Mouse (Mus musculus) CH12.LX (cell line): ENCODE results near the gene Tlr2.

Source experiments
- CTCF ChIP-seq, 2 experiments: IDR thresholded peaks in 1 of 2; conservative IDR thresholded peaks in 1 of 2; 2 replicates each; pipeline ENCODE4 v1.5.1; 2011 to 2012; ENCODE audit warnings: low read depth in 2 of 2, low read length in 2 of 2, improper control_type of control experiment in 1 of 2, inconsistent platforms in 1 of 2, mild to moderate bottlenecking in 1 of 2, moderate library complexity in 1 of 2
- E2F4 ChIP-seq: IDR thresholded peaks from 2 replicates; pipeline ENCODE4 v1.6.1; 2011; ENCODE audit warnings: low read depth, low read length, improper control_type of control experiment; ENCODE audit not compliant: insufficient replicate concordance
- GABPA ChIP-seq: IDR thresholded peaks from 2 replicates; pipeline ENCODE4 v1.6.1; 2012; ENCODE audit warnings: low read depth, low read length, improper control_type of control experiment, inconsistent platforms; ENCODE audit not compliant: insufficient replicate concordance
- JUN ChIP-seq: IDR thresholded peaks from 2 replicates; pipeline ENCODE4 v1.6.1; 2011; ENCODE audit warnings: low read depth, mild to moderate bottlenecking, low read length, improper control_type of control experiment, moderate library complexity; ENCODE audit not compliant: insufficient read depth
- SMC3 ChIP-seq: IDR thresholded peaks from 2 replicates; pipeline ENCODE4 v1.6.1; 2011; ENCODE audit warnings: low read depth, low read length, improper control_type of control experiment
- USF1 ChIP-seq: IDR thresholded peaks from 2 replicates; pipeline ENCODE4 v1.6.1; 2014; ENCODE audit warnings: low read depth, mild to moderate bottlenecking, inconsistent platforms, low read length, improper control_type of control experiment
- ZMIZ1 ChIP-seq: IDR thresholded peaks from 2 replicates; pipeline ENCODE4 v1.6.1; 2012; ENCODE audit warnings: low read depth, mild to moderate bottlenecking, inconsistent platforms, low read length, improper control_type of control experiment
- ZNF384 ChIP-seq: IDR thresholded peaks from 2 replicates; pipeline ENCODE4 v1.6.1; 2012; ENCODE audit warnings: low read depth, low read length, improper control_type of control experiment, inconsistent platforms

DNA sequence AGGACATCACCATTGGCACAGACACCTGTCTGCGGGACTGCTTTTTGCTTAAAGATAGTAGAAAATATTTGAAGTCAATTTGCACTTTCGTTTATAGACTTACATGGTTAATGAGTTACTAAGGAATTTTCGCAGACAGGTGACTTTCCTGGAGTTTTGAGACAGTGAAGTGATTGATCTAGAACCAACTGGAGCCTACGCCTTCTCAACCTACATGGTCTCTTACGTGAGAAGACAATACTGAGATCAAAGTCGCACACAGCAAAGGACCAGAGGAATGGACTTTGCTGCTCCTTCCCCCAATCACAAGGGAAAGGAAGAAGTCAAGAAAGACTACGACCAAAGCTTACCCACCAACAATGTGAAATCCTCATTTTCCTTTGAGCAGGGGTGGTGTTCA is 42.1 kb downstream of the Tlr2 start:
- TF ChIP-seq CTCF (conservative IDR thresholded peaks at IDR 0.05 in 1 of 2, IDR thresholded peaks at IDR 0.05 in 1 of 2; ENCODE audit: low read depth in 2 of 2, low read length in 2 of 2) (no peak), JUN (no peak), ZMIZ1 (no peak), GABPA (no peak), ZNF384 (no peak), E2F4 (no peak), USF1 (no peak), SMC3 (no peak)
